Mouse (Mus musculus) brain, embryonic 14.5 days (tissue): Measurements from ENCODE around the gene Car9. TPM values are rescaled to one million over a fixed set of nuclear protein-coding genes. Genes with fewer than 3 reads are reported as not detected.

Experiments used
- DNase-seq: peaks from one replicate; pipeline ENCODE4 v3.0.0-alpha.2; 2011; ENCODE audit warnings: low read depth
- CTCF ChIP-seq: fragments of 200-500 bp; IDR thresholded peaks from 2 replicates; pipeline ENCODE4 v1.5.1; 2012; ENCODE audit warnings: inconsistent platforms, mild to moderate bottlenecking, moderate library complexity, borderline replicate concordance; ENCODE audit not compliant: insufficient read depth, insufficient read length; ENCODE audit errors: extremely low read depth
- POLR2A ChIP-seq: fragments of 200-500 bp; IDR thresholded peaks from 2 replicates; pipeline ENCODE4 v1.6.1; 2012; ENCODE audit warnings: mild to moderate bottlenecking, inconsistent platforms, borderline replicate concordance; ENCODE audit not compliant: poor library complexity, insufficient read depth, insufficient read length, severe bottlenecking; ENCODE audit errors: extremely low read depth
- polyA plus RNA-seq: library from polyadenylated mRNA; depleted of rRNA; stranded (reverse); fragments of >200 nt; gene quantifications from 2 replicates; pipeline ENCODE4 v1.2.3, GENCODE M21; 2012

Gene Car9
- polyA plus RNA-seq, 1 experiment = 0.14 TPM

DNA sequence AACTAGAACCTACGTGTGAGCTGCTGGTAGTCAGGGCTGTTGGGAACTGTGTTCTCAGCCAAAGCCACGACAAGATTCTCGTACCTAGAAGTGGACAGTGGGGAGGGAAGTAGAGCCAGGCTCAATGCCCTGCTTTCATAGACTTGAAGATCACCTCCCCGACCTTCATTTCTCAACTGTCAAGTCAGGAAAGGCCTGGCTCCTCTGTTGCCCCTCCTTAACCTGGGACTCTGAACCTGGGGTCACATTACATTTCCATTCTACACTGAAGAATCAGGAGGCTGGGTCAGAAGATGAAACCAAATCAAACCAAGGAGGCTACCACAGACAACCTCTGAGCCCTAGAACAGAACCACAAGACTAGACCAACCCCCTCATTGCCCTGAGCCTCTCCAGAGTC lies 8.8 kb upstream of the Car9 start:
- DNase-seq = no peak
- no peak for TF ChIP-seq POLR2A
- no peak for TF ChIP-seq CTCF

DNA sequence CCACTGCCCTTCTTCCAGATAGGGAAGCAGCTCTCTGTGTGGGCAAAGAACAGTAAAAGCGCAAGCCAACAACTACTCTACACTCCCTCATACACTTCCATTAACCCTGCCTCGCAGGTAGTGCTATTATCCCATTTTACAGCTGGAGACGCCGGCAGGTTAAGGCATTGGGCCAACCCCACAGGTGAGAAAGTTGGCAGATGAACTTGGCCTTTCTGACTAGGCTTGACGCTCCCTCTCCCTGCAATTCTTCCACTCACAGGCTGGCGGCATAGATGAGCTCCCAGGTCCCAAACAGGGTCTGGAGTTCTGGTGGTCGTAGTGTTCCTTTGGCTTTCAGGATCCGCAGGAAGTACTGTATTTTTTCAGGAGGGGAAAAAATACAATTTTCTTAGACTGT lies 7.8 kb upstream of the Car9 start:
- DNase-seq = peak; percentile 67
- TF ChIP-seq POLR2A (no peak), CTCF (peak; percentile 58; the same call in 1 of the 2 replicates)

DNA sequence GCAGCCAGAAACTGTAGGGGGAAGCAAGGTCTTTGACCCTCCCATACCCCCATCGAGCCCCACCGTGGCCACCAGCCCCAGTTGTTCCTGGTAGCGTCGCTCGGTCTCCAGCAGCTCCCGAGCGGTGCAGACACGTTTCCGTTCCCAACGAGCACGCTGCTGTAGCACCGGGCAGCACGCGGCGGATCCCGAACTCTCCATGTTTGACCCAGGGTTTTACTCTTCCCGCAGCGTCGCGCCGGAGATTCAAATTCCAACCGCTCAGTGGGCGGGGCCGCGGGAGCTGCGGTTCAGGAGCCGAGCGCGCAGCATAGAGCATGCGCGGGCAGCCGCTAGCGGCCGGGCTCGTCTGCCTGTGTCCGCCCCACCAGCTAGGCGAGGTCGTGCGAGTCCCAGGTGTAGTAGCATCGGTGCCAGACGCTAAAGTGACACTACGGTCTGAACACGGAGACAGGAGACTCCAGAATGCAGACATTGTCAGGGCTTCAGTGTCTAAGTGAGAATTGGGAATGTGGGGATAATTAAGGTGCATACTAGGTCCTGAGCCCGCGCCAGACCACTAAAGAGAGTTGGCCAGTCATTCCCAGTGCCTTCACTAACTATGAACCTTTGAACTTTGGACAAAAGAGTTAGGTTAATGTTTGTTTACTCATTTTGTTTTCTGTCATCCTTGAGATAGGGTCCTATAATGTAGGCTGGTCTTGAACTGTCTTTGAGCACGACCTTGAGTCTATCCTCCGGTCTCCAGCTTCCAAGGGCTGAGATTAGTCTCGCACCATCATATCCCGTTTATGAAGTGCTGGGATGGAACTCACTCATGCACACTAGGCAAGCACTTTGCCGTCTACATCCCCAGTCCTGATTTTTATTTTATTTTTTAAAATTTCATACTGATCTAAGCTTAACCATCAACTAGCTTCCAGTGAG lies 7.1 kb upstream of the Car9 start, which contains the start of gene Arhgef39:
TSS of gene Arhgef39 (minus strand) at position 289 of the 927 bp plus-strand sequence.
- DNase-seq = peak; percentile 92
- no peak for TF ChIP-seq CTCF
- TF ChIP-seq POLR2A = peak; percentile 41; the same call in 1 of the 2 replicates

DNA sequence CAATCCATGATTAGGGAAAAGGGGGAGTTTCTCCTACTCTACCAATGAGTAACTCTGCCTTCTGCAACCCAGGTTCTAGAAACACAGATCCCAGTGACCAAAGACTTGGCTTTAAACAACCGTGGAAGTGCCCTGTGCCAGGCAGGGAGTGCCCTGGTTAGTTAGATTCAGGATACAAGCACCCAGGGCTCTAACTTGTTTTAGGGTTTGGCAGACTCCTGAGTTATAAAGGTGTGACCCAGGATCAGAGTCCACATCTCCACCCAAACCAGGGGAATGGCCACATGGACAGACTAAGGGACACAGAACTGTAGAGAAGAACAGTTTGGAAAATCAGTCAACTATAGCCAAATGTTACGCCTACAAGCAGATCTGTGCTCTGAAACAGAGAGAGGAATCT lies 3.7 kb upstream of the Car9 start:
- TF ChIP-seq POLR2A = no peak
- no peak for DNase-seq

DNA sequence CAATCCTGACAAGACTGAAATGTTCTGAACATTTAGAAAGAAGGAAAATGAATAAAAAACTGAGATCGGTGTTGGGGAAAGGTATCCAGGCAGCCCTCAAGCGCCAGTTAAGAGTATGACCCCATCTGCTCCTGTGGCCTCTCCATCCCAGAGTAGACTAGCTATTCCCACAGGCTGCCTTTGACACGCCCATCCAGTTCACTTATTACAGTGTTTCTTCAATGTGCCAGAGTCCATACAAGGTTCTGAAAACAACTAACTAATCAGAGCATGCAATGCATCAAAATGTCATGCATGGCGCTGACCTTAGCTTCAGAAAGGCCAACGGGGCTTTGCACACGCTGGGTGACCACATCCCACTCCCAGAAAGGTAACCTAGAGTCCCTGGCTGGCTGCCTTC lies 3.3 kb upstream of the Car9 start:
- no peak for DNase-seq
- TF ChIP-seq POLR2A (no peak), CTCF (no peak)

DNA sequence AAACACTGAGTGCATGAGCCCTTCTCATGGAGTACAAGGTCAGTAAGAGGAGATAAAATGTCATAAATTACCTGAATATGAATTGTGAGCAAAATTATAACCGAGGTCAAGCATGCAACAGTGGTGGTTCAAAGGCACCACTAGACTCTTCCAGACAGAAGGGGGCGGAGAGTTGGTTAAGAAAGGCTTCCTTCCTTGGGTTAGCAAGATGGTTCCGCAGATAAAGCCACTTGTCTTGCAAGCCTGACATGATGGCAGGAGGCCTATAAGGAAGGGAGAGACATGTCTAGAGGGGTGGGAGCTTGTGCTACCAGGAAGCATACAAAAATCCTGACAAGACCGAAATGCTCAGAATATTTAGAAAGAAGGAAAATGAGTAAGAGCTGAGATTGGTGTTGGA lies 2.5 kb upstream of the Car9 start:
- TF ChIP-seq CTCF (no peak), POLR2A (no peak)
- no peak for DNase-seq

DNA sequence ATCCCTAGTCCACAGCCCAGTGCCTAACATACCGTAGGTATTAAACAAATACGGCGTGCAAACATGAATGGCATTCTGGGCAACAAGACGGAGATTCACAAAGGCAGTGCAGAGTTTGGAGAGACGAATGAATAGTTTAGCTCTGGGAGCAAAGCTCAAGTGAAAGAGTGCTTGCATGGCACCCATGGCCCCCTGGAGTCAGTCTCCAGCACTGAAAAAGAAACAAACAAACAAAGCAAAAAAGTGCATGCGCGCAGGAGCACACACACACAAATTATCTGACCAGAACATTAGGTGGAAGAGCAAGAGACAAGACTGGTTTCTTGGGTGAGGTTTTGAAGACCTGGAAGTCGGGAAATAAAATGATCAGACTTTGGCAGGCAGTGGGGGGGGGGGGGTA lies 692 bp upstream of the Car9 start:
- TF ChIP-seq POLR2A = no peak
- no peak for DNase-seq

DNA sequence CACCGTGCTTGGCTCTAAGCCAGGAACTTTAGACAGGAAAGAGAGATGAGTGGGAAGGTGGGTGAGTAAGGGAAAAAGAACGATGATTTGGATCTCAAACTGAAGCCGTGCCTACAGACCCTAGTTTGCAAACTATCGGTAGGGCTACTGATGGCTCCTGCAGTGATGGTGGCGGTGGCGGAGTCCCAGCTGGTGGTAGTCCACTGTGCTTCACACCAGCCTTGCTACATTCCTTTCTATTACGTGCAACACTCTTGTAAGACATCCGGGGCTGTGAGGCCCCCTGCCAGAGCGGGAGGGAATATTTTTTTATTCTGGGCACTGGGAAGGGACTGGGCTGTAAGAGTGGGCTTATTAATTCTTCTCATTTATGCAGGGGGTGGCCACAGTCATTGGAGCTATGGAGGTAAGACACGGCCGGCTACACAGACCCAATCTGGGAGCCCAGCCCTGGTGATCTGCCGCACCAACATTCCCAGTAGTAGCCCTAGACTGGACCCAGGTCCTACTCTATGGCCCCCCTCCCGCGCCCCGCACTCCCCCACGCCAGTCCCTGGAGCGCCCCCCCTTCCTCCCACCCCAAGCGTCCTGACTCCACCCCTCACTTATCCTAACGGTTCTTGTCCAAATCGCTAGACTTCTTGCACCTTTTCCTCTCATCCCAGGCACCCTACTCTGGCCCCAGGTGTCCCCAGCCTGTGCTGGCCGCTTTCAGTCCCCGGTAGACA lies 1.3 kb downstream of the Car9 start:
- no peak for DNase-seq

DNA sequence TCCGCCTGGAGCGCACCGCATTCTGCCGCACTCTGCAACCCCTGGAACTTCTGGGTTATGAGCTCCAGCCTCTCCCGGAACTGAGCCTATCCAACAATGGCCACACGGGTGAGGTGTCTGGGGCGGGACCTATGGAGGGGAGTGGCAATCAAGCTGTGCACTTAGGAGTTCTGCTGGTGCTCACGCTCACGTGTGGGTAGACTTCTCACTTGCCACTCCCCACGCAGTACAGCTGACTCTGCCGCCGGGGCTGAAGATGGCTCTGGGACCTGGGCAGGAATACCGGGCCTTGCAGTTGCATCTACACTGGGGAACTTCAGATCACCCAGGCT lies 1.9 kb downstream of the Car9 start:
- no peak for DNase-seq

More for the DNA sequence above, 1.3 kb downstream of the Car9 start:
- TF ChIP-seq POLR2A (no peak), CTCF (no peak)

DNA sequence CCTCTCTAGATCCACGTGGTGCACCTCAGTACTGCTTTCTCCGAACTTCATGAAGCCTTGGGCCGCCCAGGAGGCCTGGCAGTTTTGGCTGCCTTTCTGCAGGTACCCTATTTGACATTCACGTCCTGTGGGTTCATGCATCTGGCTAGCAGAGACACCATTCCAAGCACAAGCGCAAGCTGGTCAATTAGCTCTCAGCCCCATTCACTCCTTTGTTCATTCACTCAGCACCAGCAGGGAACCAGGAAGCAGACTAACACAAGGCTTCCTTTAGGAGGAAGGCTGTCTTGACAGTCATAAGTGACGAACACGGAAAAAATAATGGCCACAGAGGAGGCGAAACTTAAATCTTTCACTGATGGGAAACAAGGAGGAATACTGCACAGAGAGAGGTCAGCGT lies 2.3 kb downstream of the Car9 start:
- DNase-seq = peak; percentile 42
- no peak for TF ChIP-seq CTCF
- no peak for TF ChIP-seq POLR2A

More for the DNA sequence above, 1.9 kb downstream of the Car9 start:
- TF ChIP-seq CTCF (no peak), POLR2A (no peak)

DNA sequence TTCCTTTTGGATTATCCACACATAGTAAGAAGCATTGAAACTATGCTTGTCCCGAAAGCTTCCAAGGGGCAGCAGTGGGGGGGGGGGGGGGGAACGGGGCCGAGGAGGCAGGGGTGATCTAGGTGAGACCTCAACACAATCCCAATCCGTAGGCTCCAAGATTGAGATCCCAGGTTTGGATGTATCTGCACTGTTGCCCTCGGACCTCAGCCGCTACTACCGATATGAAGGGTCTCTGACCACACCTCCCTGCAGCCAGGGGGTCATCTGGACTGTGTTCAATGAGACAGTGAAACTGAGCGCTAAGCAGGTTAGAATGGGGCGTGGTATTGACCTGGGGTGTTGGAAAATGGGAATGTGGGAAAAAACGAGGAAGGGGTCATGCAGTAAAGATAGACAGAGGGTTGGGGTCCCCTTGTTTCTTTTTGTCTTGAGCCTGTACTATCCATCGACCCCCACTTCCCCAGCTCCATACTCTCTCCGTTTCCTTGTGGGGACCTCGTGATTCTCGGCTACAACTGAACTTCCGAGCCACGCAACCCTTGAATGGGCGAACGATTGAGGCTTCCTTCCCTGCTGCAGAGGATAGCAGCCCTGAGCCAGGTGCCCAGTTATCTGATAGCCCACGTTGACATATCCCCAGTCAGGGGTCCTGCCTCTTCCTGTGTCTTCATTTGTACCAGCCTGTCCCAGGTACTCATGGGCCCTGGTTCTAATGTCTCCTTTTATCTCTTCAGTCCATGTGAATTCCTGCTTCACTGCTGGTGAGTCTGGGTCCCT lies 5.1 kb downstream of the Car9 start:
- no peak for TF ChIP-seq POLR2A
- no peak for TF ChIP-seq CTCF
- no peak for DNase-seq

DNA sequence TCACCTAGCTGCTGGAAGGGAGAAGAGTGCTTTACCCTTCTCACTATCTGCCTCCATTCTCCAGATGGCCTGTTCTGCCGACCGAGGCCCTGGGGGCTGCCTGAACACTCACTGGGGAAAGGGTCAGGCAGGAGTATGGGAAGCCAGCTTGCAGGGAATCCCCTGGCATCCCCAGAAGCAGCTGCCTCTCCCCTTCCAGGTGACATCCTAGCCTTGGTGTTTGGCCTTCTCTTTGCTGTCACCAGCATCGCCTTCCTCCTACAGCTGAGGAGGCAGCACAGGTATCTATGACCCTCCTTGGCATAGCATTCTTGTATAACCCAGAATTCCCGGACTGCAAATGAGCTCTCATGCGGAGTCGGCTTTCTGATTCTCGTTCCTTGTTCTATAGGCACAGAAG lies 5.9 kb downstream of the Car9 start:
- no peak for TF ChIP-seq POLR2A
- TF ChIP-seq CTCF = no peak
- no peak for DNase-seq

DNA sequence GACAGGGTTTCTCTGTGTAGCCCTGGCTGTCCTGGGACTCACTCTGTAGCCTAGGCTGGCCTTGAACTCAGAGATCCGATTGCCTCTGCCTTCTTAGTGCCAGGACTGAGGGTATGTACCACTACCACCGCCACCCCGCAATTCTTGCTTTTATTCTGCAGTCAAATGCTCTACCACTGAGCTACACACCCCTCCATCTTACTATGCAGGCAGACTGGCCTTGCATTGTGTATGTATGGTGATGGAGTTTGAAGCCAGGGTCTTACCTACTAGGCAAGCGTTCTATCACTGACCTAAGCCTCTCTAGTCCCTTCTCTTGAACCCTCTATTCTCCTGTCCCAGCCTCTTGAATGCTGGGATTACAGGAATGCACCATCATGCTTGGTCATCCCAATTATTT lies 6.5 kb downstream of the Car9 start:
- TF ChIP-seq CTCF = no peak
- no peak for TF ChIP-seq POLR2A
- no peak for DNase-seq
